Mouse (Mus musculus) B cell, adult 62 days (primary cell): ENCODE measurements around the gene Gm7995. TPM values are rescaled to one million over a fixed set of nuclear protein-coding genes. Genes with fewer than 3 reads are reported as not detected.

Experiments used
- total RNA-seq: library from RNA; stranded (reverse); gene quantifications from 4 replicates; pipeline ENCODE4 v1.2.4, GENCODE M21; 2023

Gene Gm7995
- total RNA-seq, result not detected in 4 replicates

GRCm38 (mm10) chr14:42309910-42310309, at the start of gene Gm7995:
Gene Gm7995, plus strand, starts transcription at chr14:42310210.

DNA sequence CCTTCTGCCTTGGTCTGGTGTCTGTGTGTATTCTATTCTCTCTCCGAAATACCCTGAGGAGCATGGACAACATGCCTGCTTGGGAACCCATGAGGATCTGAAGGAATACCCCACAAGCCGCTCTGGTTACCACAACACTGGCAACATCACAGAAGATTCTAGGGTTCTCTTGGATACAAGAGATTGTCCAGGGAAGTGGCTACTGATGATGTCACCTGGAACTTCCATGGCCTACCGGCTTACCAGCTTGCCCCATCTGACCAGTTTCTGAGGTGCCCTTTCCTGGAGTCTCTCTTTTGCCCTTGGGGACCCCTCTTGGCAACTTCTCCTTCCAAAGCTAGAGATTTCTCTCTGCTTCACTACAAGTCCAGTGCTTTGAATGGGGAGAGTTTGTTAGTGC, 12.8 kb upstream of the Gm7995 start, which contains the start of gene Gm9611:
Gene Gm9611, minus strand, starts transcription at position 101 of the 400 bp plus-strand sequence.

Other genes with a start within 250 kb of the Gm7995 start
- gene Gm7951, start 192.8 kb upstream of the Gm7995 start, total RNA-seq, result not detected in 4 replicates
- not detected in 4 replicates for gene Gm17027, start 147.6 kb upstream of the Gm7995 start, total RNA-seq
- not detected in 4 replicates for gene Gm3573, start 119.4 kb upstream of the Gm7995 start, total RNA-seq
- not detected in 4 replicates for gene Gm17026, start 50.2 kb upstream of the Gm7995 start, total RNA-seq
- gene Gm9611, start 12.9 kb upstream of the Gm7995 start, total RNA-seq, result not detected in 4 replicates
- gene Gm8005, start 129.5 kb downstream of the Gm7995 start, total RNA-seq, result not detected in 4 replicates
- not detected in 4 replicates for gene Gm8011, start 153.7 kb downstream of the Gm7995 start, total RNA-seq
- not detected in 4 replicates for gene Gm8020, start 192.1 kb downstream of the Gm7995 start, total RNA-seq
- not detected in 4 replicates for gene Gm8024, start 214.1 kb downstream of the Gm7995 start, total RNA-seq